Mouse (Mus musculus) mesoderm, embryonic 11.5 days (tissue): ENCODE results near the gene D630045J12Rik.

Source experiments
- DNase-seq: peaks from one replicate; pipeline ENCODE4 v3.0.0-alpha.2; 2012; ENCODE audit warnings: low read depth, low spot score

Gene D630045J12Rik

GRCm38 (mm10) chr6:38242295-38242830 lies 11.4 kb downstream of the D630045J12Rik start:
- no peak for DNase-seq

GRCm38 (mm10) chr6:38241508-38241907 lies 12.3 kb downstream of the D630045J12Rik start:
- DNase-seq: no peak

- no peak for DNase-seq
Observed at GRCm38 (mm10) chr6:38240618-38241017, 13.2 kb downstream of the D630045J12Rik start.

GRCm38 (mm10) chr6:38238382-38238781 lies 15.4 kb downstream of the D630045J12Rik start:
- no peak for DNase-seq

- DNase-seq: no peak
Observed at GRCm38 (mm10) chr6:38235991-38236658, 17.7 kb downstream of the D630045J12Rik start.

- DNase-seq: no peak
Observed at GRCm38 (mm10) chr6:38233803-38234202, 20.0 kb downstream of the D630045J12Rik start.

- no peak for DNase-seq
Observed at GRCm38 (mm10) chr6:38232917-38233316, 20.9 kb downstream of the D630045J12Rik start.

- no peak for DNase-seq
Observed at GRCm38 (mm10) chr6:38231994-38232393, 21.8 kb downstream of the D630045J12Rik start.

- peak; percentile 44 for DNase-seq
Observed at GRCm38 (mm10) chr6:38224079-38224478, 29.7 kb downstream of the D630045J12Rik start.

GRCm38 (mm10) chr6:38219261-38219660 lies 34.5 kb downstream of the D630045J12Rik start:
- DNase-seq: no peak

GRCm38 (mm10) chr6:38215448-38216110 lies 38.2 kb downstream of the D630045J12Rik start:
- no peak for DNase-seq

- DNase-seq: no peak
Observed at GRCm38 (mm10) chr6:38207621-38208020, 46.2 kb downstream of the D630045J12Rik start.

GRCm38 (mm10) chr6:38206941-38207531 lies 46.8 kb downstream of the D630045J12Rik start:
- peak; percentile 50 for DNase-seq

- DNase-seq: no peak
Observed at GRCm38 (mm10) chr6:38205375-38205774, 48.4 kb downstream of the D630045J12Rik start.

GRCm38 (mm10) chr6:38203820-38204219 lies 50.0 kb downstream of the D630045J12Rik start:
- DNase-seq: no peak

- DNase-seq: no peak
Observed at GRCm38 (mm10) chr6:38202816-38203215, 51.0 kb downstream of the D630045J12Rik start.

- DNase-seq: no peak
Observed at GRCm38 (mm10) chr6:38201495-38201894, 52.3 kb downstream of the D630045J12Rik start.

GRCm38 (mm10) chr6:38199599-38199998 lies 54.2 kb downstream of the D630045J12Rik start:
- no peak for DNase-seq

GRCm38 (mm10) chr6:38198727-38199126 lies 55.1 kb downstream of the D630045J12Rik start:
- no peak for DNase-seq

GRCm38 (mm10) chr6:38196266-38197189 lies 57.3 kb downstream of the D630045J12Rik start:
- no peak for DNase-seq

GRCm38 (mm10) chr6:38195306-38195705 lies 58.5 kb downstream of the D630045J12Rik start:
- no peak for DNase-seq
